Mouse (Mus musculus) megakaryocyte, embryonic 14.5 days (primary cell): ENCODE measurements around the gene Mnd1.

ENCODE experiments used
- FLI1 ChIP-seq: IDR thresholded peaks from 2 replicates; pipeline ENCODE4 v1.6.1; 2012; ENCODE audit warnings: low read length, inconsistent platforms, mixed read lengths
- GATA1 ChIP-seq: IDR thresholded peaks from 3 replicates; pipeline ENCODE4 v1.6.1; 2012; ENCODE audit warnings: mixed read lengths, low read length, inconsistent platforms, borderline replicate concordance

- TF ChIP-seq FLI1 (no peak), GATA1 (no peak)
These were observed 22.2 kb upstream of the Mnd1 start for GRCm38 (mm10) chr3:84177834-84178233.
